Mouse (Mus musculus) heart, postnatal 0 days (tissue): Measurements from ENCODE around the gene Ephx4. TPM values are rescaled to one million over a fixed set of nuclear protein-coding genes. Genes with fewer than 3 reads are reported as not detected.

ENCODE experiments used
- ATAC-seq: fragments of 200-750 bp; cut with Nextera tagmentation; 2 replicates; pipeline ENCODE4 v1.8.0; 2017; ENCODE audit warnings: low read depth, moderate number of reproducible peaks, moderate library complexity; ENCODE audit not compliant: insufficient read depth
- DNase-seq: peaks from one replicate; pipeline ENCODE4 v3.0.0-alpha.2; 2016; ENCODE audit warnings: low spot score
- H3K27ac ChIP-seq: fragments of 300-500 bp; sonication (generic); 2 replicates; pipeline ENCODE4 v1.5.1; 2014; ENCODE audit warnings: low read depth, mild to moderate bottlenecking
- H3K27me3 ChIP-seq: fragments of 300-500 bp; sonication (generic); 2 replicates; pipeline ENCODE4 v1.6.1; 2014; ENCODE audit warnings: low read length, mixed read lengths; ENCODE audit not compliant: control insufficient read depth, insufficient read depth
- H3K36me3 ChIP-seq: fragments of 300-500 bp; sonication (generic); replicated peaks from 2 replicates; pipeline ENCODE4 v1.6.1; 2014; ENCODE audit warnings: low read length, mixed read lengths; ENCODE audit not compliant: control insufficient read depth, insufficient read depth
- H3K4me1 ChIP-seq: fragments of 300-500 bp; sonication (generic); 2 replicates; pipeline ENCODE4 v1.6.1; 2014; ENCODE audit warnings: antibody characterized with exemption; ENCODE audit not compliant: control insufficient read depth, insufficient read depth
- H3K4me2 ChIP-seq: fragments of 300-500 bp; sonication (generic); 2 replicates; pipeline ENCODE4 v1.6.1; 2014; ENCODE audit warnings: low read depth, mild to moderate bottlenecking, low read length, moderate library complexity
- H3K4me3 ChIP-seq: fragments of 300-500 bp; sonication (generic); 2 replicates; pipeline ENCODE4 v1.5.1; 2014; ENCODE audit warnings: low read depth, low read length
- H3K9ac ChIP-seq: fragments of 300-500 bp; sonication (generic); replicated peaks from 2 replicates; pipeline ENCODE4 v1.6.1; 2014; ENCODE audit warnings: low read depth, low read length, mixed read lengths
- H3K9me3 ChIP-seq: fragments of 300-500 bp; sonication (generic); replicated peaks from 2 replicates; pipeline ENCODE4 v1.6.1; 2016; ENCODE audit warnings: low read length; ENCODE audit not compliant: control insufficient read depth
- CTCF ChIP-seq: IDR thresholded peaks from 2 replicates; pipeline ENCODE4 v1.5.1; 2016; ENCODE audit warnings: antibody characterized with exemption, control low read depth, low read depth
- EP300 ChIP-seq: IDR thresholded peaks from 2 replicates; pipeline ENCODE4 v1.6.1; 2016; ENCODE audit warnings: antibody characterized with exemption, low read depth
- WGBS: fragments of 180-500 bp; shearing (Covaris S2); extraction: QIAGEN DNeasy Blood & Tissue Kit; methylation state at CpG from one replicate; pipeline ENCODE4 v1.1.7; 2014; 5-methylcytosine and 5-hydroxymethylcytosine counted together
- polyA plus RNA-seq: library from polyadenylated mRNA; unstranded; fragments of >200 nt; fragmentation: Nextera tagmentation; extraction: Ambion mirVana; gene quantifications from 2 replicates; pipeline ENCODE4 v1.2.1, GENCODE M21; 2015
- total RNA-seq: library from RNA; depleted of rRNA; stranded (reverse); fragments of >200 nt; gene quantifications from 2 replicates; pipeline ENCODE4 v1.2.3, GENCODE M21; 2014; ENCODE audit warnings: low replicate concordance

Gene Ephx4
- total and polyA plus RNA-seq, 2 experiments from 2014 or later: 1.6 TPM; not detected in 1

GRCm38 (mm10) chr5:107441881-107442280 lies 39.3 kb downstream of the Ephx4 start:
- TF ChIP-seq CTCF: no peak
- TF ChIP-seq EP300: no peak
- Histone ChIP-seq H3K27me3 (no peaks in the 10 kb centered on the region), H3K4me1 (0 out of 2 replicates have a peak, but pooled peaks cover 6% of the 10 kb centered on the region), H3K4me2 (no peak overlapping the region), H3K27ac (no peak overlapping the region), H3K36me3 (0 out of 2 replicates have a peak, but pooled peaks cover 4% of the 10 kb centered on the region), H3K9me3 (no peaks in the 10 kb centered on the region), H3K4me3 (no peak overlapping the region), H3K9ac (no peak overlapping the region)
- 76% methylated on average over 5 of the region's 5 CpGs for WGBS
- no peak for ATAC-seq
- no peak for DNase-seq

GRCm38 (mm10) chr5:107444251-107444650 lies 41.7 kb downstream of the Ephx4 start:
- no peaks in the 10 kb centered on the region for H3K9me3 ChIP-seq
- H3K9ac ChIP-seq: no peak overlapping the region
- WGBS: 80% methylated on average over 4 of the region's 4 CpGs

GRCm38 (mm10) chr5:107447977-107448376 lies 45.4 kb downstream of the Ephx4 start:
- H3K27me3 ChIP-seq: no peaks in the 10 kb centered on the region
- no peak overlapping the region for H3K27ac ChIP-seq
- ATAC-seq: no peak
- DNase-seq: no peak
- no peak for TF ChIP-seq EP300
- no peak for TF ChIP-seq CTCF
- H3K4me2 ChIP-seq: no peak overlapping the region
- H3K9ac ChIP-seq: no peak overlapping the region
- no peaks in the 10 kb centered on the region for H3K9me3 ChIP-seq
- 0 out of 2 replicates have a peak, but pooled peaks cover 10% of the 10 kb centered on the region for H3K36me3 ChIP-seq
- no peaks in the 10 kb centered on the region for H3K4me1 ChIP-seq
- 78% methylated on average over 4 of the region's 4 CpGs for WGBS
- H3K4me3 ChIP-seq: no peak overlapping the region

More at GRCm38 (mm10) chr5:107444251-107444650, 41.7 kb downstream of the Ephx4 start:
- H3K36me3 ChIP-seq: 0 out of 2 replicates have a peak, but pooled peaks cover 4% of the 10 kb centered on the region
- no peaks in the 10 kb centered on the region for H3K27me3 ChIP-seq
- no peak for DNase-seq
- TF ChIP-seq EP300 (no peak), CTCF (no peak)
- no peak overlapping the region for H3K27ac ChIP-seq
- H3K4me2 ChIP-seq: no peak overlapping the region
- no peaks in the 10 kb centered on the region for H3K4me1 ChIP-seq
- no peak overlapping the region for H3K4me3 ChIP-seq
- ATAC-seq: no peak

- Histone ChIP-seq H3K4me1 (no peaks in the 10 kb centered on the region), H3K9me3 (no peaks in the 10 kb centered on the region), H3K4me2 (no peak overlapping the region), H3K9ac (no peak overlapping the region), H3K4me3 (no peak overlapping the region), H3K36me3 (0 out of 2 replicates have a peak, but pooled peaks cover 10% of the 10 kb centered on the region), H3K27ac (no peak overlapping the region), H3K27me3 (no peaks in the 10 kb centered on the region)
- TF ChIP-seq EP300: no peak
- no peak for TF ChIP-seq CTCF
- 92% methylated on average over 4 of the region's 4 CpGs for WGBS
- ATAC-seq: no peak
- no peak for DNase-seq
These were observed 46.2 kb downstream of the Ephx4 start for GRCm38 (mm10) chr5:107448784-107449183.

GRCm38 (mm10) chr5:107449620-107450019 lies 47.1 kb downstream of the Ephx4 start:
- no peaks in the 10 kb centered on the region for H3K27me3 ChIP-seq
- no peak overlapping the region for H3K4me3 ChIP-seq
- ATAC-seq (no peak), DNase-seq (no peak)
- H3K4me2 ChIP-seq: no peak overlapping the region
- WGBS: 90% methylated on average over 5 of the region's 5 CpGs
- H3K36me3 ChIP-seq: 0 out of 2 replicates have a peak, but pooled peaks cover 10% of the 10 kb centered on the region
- no peak overlapping the region for H3K9ac ChIP-seq
- no peaks in the 10 kb centered on the region for H3K9me3 ChIP-seq
- no peaks in the 10 kb centered on the region for H3K4me1 ChIP-seq
- H3K27ac ChIP-seq: no peak overlapping the region
- TF ChIP-seq EP300: no peak

GRCm38 (mm10) chr5:107450299-107450698 lies 47.8 kb downstream of the Ephx4 start:
- WGBS: 93% methylated on average over 5 of the region's 5 CpGs

More at GRCm38 (mm10) chr5:107450299-107450698, 47.8 kb downstream of the Ephx4 start:
- Histone ChIP-seq H3K9ac (no peak overlapping the region), H3K27ac (no peak overlapping the region), H3K4me3 (no peak overlapping the region), H3K27me3 (no peaks in the 10 kb centered on the region), H3K9me3 (no peaks in the 10 kb centered on the region), H3K36me3 (0 out of 2 replicates have a peak, but pooled peaks cover 10% of the 10 kb centered on the region), H3K4me2 (no peak overlapping the region), H3K4me1 (no peaks in the 10 kb centered on the region)
- no peak for TF ChIP-seq CTCF
- no peak for TF ChIP-seq EP300
- no peak for ATAC-seq
- DNase-seq: no peak
